Mouse (Mus musculus): Measurements from ENCODE around the gene Dnah7b. TPM values are rescaled to one million over a fixed set of nuclear protein-coding genes. Genes with fewer than 3 reads are reported as not detected.
"Not testable (repeated sequence)": the region's sequence is repeated elsewhere in the genome, so short reads cannot be mapped to it uniquely, and the experiment has no call there.

Dnah7b gene
- polyA plus RNA-seq, 1 experiment from 2014 or later = 0.06 TPM

GRCm38 (mm10) chr1:46128058-46128457 is 61.9 kb downstream of the Dnah7b start:
- 26% methylated on average over 4 of the region's 4 CpGs for WGBS (ENCODE audit: insufficient replicate concordance)
- no peaks in the 10 kb centered on the region for H3K36me3 ChIP-seq (replicated peaks)
- no peaks in the 10 kb centered on the region for H3K4me1 ChIP-seq (replicated peaks)
- H3K27me3 ChIP-seq = no peaks in the 10 kb centered on the region
- no peak overlapping the region for H3K27ac ChIP-seq (replicated peaks)
- ATAC-seq (ENCODE audit: insufficient read depth) = no peak
- H3K4me3 ChIP-seq (replicated peaks) = no peak overlapping the region
- H3K9ac ChIP-seq = no peak overlapping the region
- no peaks in the 10 kb centered on the region for H3K9me3 ChIP-seq (replicated peaks)
- H3K4me2 ChIP-seq = no peak overlapping the region

DNA sequence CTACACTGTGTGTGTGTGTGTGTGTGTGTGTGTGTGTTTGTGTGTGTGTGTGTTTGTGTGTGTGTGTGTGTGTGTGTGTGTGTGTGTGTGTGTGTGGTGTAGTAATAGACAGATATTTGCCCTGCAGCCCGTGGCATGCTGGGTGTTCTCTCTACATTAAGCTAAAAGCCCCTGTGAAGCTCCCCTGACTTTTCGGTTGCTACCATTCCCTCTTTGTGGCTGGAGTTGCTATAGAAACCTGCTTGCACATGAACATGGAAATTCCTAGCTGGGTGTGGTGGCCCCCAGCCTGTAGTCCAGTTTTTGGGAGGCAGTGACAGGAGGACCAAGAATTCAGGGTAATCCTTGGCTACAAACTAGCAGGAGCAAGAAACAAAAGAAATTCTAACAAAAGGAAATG is 130.7 kb downstream of the Dnah7b start:
- WGBS (ENCODE audit: insufficient replicate concordance) = 39% methylated on average over 2 of the region's 2 CpGs
- not testable (repeated sequence) for H3K4me1 ChIP-seq (replicated peaks); H3K9me3 ChIP-seq (replicated peaks); H3K36me3 ChIP-seq (replicated peaks); H3K4me3 ChIP-seq (replicated peaks); H3K9ac ChIP-seq; H3K27ac ChIP-seq (replicated peaks); H3K27me3 ChIP-seq; ATAC-seq (ENCODE audit: insufficient read depth); H3K4me2 ChIP-seq

DNA sequence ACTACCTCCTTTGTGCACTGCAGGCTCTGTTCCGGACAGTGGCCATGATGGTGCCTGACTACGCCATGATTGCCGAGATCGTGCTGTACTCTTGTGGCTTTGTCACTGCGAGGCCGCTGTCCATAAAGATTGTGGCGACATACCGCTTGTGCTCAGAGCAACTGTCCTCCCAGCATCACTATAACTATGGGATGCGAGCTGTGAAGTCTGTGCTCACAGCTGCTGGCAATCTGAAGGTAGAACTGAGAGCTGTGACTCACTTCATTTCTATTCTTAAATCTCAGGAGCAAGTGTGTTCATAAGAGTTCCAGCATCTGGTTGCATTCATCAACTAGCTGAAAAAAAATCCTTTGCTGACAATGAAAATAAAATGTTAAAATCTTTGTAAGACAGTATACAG is 135.1 kb downstream of the Dnah7b start:
- H3K4me1 ChIP-seq (replicated peaks); H3K27ac ChIP-seq (replicated peaks); H3K4me2 ChIP-seq; H3K9ac ChIP-seq; H3K27me3 ChIP-seq; H3K36me3 ChIP-seq (replicated peaks); ATAC-seq (ENCODE audit: insufficient read depth); H3K9me3 ChIP-seq (replicated peaks); H3K4me3 ChIP-seq (replicated peaks): not testable (repeated sequence)
- WGBS (ENCODE audit: insufficient replicate concordance) = 74% methylated on average over 9 of the region's 9 CpGs

DNA sequence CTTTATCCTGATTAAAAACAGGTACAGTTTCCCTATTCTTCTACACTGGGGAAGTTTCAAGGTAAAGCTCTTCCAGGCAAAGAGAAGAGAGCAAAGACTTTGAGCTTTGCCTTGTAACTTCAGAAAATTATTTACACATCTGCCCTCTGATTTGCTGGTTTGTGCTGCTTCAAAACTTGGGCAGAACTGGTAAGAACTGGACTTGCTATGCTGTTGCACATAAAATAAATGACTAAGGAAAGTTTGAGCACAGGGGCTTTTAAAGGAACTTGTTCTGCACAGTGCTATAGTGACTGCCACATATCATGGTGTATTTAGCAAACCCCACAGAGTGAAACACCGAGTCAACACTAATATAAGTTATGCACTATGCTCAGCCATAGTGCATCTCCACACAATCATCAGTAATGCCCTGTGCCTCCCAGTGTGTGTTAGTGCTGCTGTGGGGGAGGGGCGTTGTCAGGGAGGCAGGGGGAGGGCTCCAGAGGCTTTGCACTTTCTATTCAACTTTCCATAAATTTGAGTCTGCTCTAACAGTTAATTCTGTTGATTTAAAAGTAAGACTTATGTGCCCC is 144.0 kb downstream of the Dnah7b start:
- 49% methylated on average over 2 of the region's 2 CpGs for WGBS (ENCODE audit: insufficient replicate concordance)

GRCm38 (mm10) chr1:46222704-46223103 is 156.6 kb downstream of the Dnah7b start:
- H3K4me3 ChIP-seq (replicated peaks); H3K27me3 ChIP-seq; H3K4me1 ChIP-seq (replicated peaks); H3K4me2 ChIP-seq; ATAC-seq (ENCODE audit: insufficient read depth); H3K36me3 ChIP-seq (replicated peaks); H3K9me3 ChIP-seq (replicated peaks); H3K9ac ChIP-seq; H3K27ac ChIP-seq (replicated peaks): not testable (repeated sequence)
- WGBS (ENCODE audit: insufficient replicate concordance) = 54% methylated on average over 2 of the region's 2 CpGs

More for the DNA sequence above, 144.0 kb downstream of the Dnah7b start:
- H3K9ac ChIP-seq; H3K27me3 ChIP-seq; H3K27ac ChIP-seq (replicated peaks); H3K4me2 ChIP-seq; H3K4me3 ChIP-seq (replicated peaks); ATAC-seq (ENCODE audit: insufficient read depth); H3K4me1 ChIP-seq (replicated peaks); H3K36me3 ChIP-seq (replicated peaks); H3K9me3 ChIP-seq (replicated peaks): not testable (repeated sequence)

DNA sequence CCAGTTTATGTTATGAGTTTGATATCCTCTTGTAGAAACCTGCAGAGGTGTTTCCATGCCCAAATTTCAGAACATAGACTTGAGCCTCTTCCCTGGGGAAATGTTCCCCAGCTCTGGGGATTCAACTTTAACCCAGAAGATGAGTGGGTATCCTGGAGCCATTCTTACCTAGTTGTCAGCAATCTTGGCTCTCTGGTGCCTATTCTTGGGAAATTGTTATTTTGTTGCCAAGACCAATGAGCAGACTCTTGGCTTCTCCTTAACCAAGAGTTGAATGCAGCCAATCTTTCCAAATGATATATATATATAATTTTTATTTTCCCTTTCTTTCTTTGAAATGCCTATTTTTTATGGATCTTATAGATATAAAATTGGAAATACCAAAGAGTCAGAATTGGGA is 160.0 kb downstream of the Dnah7b start:
- H3K36me3 ChIP-seq (replicated peaks); H3K4me2 ChIP-seq; H3K4me3 ChIP-seq (replicated peaks); H3K27ac ChIP-seq (replicated peaks); ATAC-seq (ENCODE audit: insufficient read depth); H3K9ac ChIP-seq; H3K9me3 ChIP-seq (replicated peaks); H3K4me1 ChIP-seq (replicated peaks); H3K27me3 ChIP-seq: not testable (repeated sequence)

GRCm38 (mm10) chr1:46268841-46269240 is 202.7 kb downstream of the Dnah7b start:
- not testable (repeated sequence) for ATAC-seq (ENCODE audit: insufficient read depth)

GRCm38 (mm10) chr1:46271927-46272326 is 205.8 kb downstream of the Dnah7b start:
- no peak overlapping the region for H3K27ac ChIP-seq (replicated peaks)
- H3K9me3 ChIP-seq (replicated peaks) = no peaks in the 10 kb centered on the region
- WGBS (ENCODE audit: insufficient replicate concordance) = 65% methylated on average over 12 of the region's 12 CpGs
- no peak overlapping the region for H3K4me3 ChIP-seq (replicated peaks)
- no peaks in the 10 kb centered on the region for H3K4me1 ChIP-seq (replicated peaks)
- no peaks in the 10 kb centered on the region for H3K36me3 ChIP-seq (replicated peaks)
- H3K4me2 ChIP-seq = no peak overlapping the region
- no peaks in the 10 kb centered on the region for H3K27me3 ChIP-seq
- ATAC-seq (ENCODE audit: insufficient read depth) = no peak
- no peak overlapping the region for H3K9ac ChIP-seq

More at GRCm38 (mm10) chr1:46268841-46269240, 202.7 kb downstream of the Dnah7b start:
- not testable (repeated sequence) for H3K27ac ChIP-seq (replicated peaks); H3K4me3 ChIP-seq (replicated peaks); H3K9me3 ChIP-seq (replicated peaks); H3K36me3 ChIP-seq (replicated peaks); H3K4me2 ChIP-seq; H3K4me1 ChIP-seq (replicated peaks); H3K27me3 ChIP-seq; H3K9ac ChIP-seq
- 35% methylated on average over 2 of the region's 2 CpGs for WGBS (ENCODE audit: insufficient replicate concordance)

DNA sequence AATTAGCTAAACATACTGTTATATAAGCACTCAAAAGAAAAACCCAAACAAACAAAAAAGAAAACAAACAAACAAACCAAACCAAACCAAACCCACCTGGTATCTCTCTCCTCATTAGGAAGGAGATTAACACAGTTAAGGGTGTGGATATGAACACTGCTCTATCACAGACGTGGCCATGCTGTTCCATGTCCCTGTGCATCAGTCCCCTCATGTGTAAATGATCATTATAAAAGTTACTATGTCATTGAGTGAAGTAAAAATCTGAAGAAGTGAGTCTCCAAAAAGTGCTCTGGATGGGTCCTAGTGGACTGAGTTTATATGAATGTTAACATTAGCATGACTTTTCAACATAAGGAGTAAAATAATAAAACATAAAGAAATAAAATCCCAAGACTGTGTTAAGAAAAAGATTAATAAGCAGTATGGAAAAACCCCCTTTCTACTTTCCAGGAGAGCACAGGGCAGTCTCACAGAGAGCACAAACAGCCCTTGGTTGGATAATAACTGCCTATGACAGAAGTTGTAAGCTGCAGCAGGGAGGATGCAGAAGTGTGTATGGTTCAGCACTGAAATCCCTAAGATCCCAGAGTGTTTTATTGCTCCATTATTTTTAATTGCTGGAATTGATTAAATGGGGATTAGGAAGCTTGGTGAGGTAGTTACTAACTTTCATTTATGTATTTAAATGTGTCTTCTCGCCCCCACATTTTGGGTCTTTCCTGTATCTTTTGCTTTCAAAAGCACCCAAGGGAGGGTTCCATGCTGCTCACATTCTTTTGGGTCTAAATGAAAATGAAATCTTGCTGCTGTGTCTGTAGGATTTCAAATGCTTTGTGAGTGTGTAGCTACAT is 212.2 kb downstream of the Dnah7b start:
- H3K27ac ChIP-seq (replicated peaks); H3K4me3 ChIP-seq (replicated peaks); H3K4me2 ChIP-seq; H3K4me1 ChIP-seq (replicated peaks); H3K36me3 ChIP-seq (replicated peaks); H3K9ac ChIP-seq; ATAC-seq (ENCODE audit: insufficient read depth); H3K27me3 ChIP-seq; H3K9me3 ChIP-seq (replicated peaks): not testable (repeated sequence)
- WGBS (ENCODE audit: insufficient replicate concordance) = 45% methylated on average over 2 of the region's 2 CpGs

DNA sequence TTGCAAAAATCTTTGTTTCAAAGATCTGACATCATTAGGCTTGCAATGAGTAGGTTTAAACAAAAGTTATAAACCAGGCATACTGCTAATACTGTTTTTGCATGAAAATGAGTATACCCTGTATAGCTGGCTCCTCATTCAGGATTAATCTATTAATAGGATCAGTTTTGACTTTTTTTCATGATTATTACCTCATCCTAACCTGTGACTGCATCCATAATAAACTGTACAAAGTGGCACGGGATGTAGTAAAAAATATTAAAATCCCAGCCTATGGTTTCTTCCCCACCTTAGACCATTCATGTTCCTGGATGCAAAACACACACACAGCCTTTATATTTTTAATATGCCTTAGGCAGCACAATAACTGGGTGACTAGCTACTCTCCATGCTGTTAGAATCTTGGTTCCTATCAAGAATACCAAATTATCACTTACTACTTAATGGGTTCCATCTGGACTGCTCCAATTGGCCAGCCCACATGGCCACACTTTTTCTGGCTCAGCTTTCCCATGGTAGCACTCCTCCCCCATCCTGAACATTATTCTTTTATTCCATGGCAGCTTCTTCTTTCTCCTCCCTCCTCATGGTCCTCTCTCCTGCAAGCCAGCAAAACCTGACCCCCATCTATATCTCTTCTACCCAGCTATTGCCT is 212.9 kb downstream of the Dnah7b start:
- 68% methylated on average over 1 of the region's 1 CpGs for WGBS (ENCODE audit: insufficient replicate concordance)
- not testable (repeated sequence) for H3K27ac ChIP-seq (replicated peaks); H3K27me3 ChIP-seq; H3K4me3 ChIP-seq (replicated peaks); H3K4me2 ChIP-seq; H3K4me1 ChIP-seq (replicated peaks); H3K9ac ChIP-seq; H3K9me3 ChIP-seq (replicated peaks); ATAC-seq (ENCODE audit: insufficient read depth); H3K36me3 ChIP-seq (replicated peaks)

DNA sequence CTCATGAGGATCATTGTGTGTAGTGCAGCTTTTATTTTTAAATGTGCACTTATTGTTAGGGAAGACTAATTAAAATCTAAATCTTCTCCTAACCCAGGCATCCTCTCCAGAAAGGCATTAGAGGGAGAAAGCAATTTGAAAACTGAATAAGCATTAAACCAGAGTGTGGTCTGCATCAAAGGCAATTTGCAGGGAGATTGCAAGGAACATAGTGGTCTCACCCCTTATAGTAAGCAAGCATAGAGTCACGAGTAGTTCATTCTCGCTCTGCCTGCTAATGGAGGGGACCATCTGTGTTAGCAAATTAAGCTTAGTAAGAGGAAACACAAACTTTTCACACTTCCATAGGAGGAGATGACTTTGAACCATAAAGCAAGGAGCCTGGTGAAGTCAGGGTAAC is 228.3 kb downstream of the Dnah7b start:
- ATAC-seq (ENCODE audit: insufficient read depth); H3K4me1 ChIP-seq (replicated peaks); H3K4me2 ChIP-seq: not testable (repeated sequence)

More for the DNA sequence above, 228.3 kb downstream of the Dnah7b start:
- H3K36me3 ChIP-seq (replicated peaks); H3K9me3 ChIP-seq (replicated peaks); H3K27ac ChIP-seq (replicated peaks); H3K27me3 ChIP-seq; H3K4me3 ChIP-seq (replicated peaks); H3K9ac ChIP-seq: not testable (repeated sequence)
- WGBS (ENCODE audit: insufficient replicate concordance) = 59% methylated on average over 2 of the region's 2 CpGs

All from liver, embryonic 15.5 days (tissue).